Mouse (Mus musculus): Measurements from ENCODE around the gene Tmem104. TPM values are rescaled to one million over a fixed set of nuclear protein-coding genes. Genes with fewer than 3 reads are reported as not detected.

Tmem104 gene
- total RNA-seq, 2 experiments from 2014 or later = 19.9 to 23.2 TPM

DNA sequence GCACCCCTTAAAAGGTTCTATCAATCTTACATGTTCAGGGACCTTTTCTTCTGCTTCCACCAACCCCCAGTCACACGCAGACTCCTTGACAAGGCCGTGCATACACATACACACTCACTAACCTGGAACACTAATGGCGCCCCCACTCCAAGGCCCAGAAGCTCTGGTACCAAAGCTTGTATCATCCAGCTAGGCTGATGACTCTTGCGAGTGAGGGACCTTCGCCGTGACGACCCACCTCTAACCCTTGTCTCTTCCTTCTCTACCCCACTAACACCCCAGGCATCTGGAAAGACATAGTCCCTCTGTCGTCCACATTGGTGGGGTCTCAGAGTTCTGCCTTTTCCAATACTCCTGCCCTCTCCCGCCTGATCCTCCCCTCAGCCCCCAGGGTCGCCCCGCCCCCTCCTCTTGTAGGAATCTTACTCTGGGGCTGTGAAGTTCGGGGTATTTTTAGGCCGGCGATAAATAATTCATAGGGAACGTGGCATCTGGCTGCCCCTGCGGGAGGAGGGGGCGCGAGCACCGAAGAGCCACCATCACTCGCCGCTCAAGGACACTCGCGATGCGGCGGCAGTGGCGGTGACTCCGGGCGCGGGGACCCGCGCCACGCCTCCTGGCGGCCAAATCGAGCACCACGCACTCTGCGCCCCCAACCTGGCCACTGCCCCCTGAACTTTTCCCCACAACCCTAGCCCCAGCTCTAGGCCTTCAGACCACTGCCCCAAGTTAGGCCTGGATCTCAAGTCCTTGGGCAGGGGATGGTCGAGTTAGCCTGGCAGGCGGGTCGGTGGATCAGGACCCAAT lies 77.8 kb downstream of the Tmem104 start:
- peak; percentile 32 to 55 for DNase-seq

DNA sequence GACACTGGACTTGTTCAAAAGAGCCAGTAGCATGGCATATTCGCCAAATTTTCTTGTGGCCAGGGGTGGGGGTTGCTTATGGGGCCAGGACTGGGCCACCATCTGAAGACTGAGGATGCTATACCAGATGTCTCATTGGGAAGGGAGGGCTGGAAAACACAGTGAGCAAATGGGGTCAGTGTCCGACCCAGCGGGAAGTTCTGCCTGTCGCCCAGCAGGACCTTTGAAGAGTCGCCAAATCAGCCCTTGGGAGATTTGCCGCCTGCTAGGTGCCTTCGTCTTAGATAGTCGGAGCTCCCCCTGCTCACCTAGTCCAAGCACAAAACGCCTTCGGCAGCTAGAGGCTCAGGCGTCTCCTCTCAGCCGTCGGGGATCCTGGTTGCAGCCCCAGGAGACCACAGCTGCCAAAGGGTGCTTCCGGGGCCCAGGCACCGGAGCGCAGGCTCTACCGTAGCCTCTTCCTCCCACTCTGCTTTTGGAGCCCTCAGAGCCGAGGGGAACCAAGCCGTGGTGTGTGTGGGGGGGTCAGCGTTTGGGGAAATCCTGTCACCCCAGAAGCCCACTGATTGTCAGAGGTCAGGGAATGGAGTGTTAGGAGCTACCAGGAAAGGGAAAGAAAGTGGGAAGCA lies 78.6 kb downstream of the Tmem104 start:
- DNase-seq = peak in 1 of 2 experiments; percentile 27

DNA sequence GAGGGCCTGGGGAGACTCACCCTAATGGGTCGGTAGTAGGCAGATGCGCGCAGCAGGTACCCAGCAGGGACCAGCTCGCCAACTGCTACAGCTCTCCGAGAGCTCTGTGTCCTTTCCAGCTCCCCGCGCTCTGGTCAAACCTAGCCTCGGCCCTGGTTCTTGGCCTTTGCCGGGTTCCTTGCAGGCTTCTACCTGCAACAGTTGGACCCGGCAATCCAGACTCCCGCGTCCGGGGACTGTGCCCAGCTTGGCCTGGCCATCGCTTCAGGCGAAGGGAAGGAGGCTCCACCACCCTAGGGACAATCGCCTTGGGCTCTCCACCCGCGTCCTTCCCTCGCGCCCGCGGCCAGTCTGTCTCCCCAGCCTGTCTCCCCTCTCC lies 79.1 kb downstream of the Tmem104 start:
- peak; percentile 50 to 61 for DNase-seq

DNA sequence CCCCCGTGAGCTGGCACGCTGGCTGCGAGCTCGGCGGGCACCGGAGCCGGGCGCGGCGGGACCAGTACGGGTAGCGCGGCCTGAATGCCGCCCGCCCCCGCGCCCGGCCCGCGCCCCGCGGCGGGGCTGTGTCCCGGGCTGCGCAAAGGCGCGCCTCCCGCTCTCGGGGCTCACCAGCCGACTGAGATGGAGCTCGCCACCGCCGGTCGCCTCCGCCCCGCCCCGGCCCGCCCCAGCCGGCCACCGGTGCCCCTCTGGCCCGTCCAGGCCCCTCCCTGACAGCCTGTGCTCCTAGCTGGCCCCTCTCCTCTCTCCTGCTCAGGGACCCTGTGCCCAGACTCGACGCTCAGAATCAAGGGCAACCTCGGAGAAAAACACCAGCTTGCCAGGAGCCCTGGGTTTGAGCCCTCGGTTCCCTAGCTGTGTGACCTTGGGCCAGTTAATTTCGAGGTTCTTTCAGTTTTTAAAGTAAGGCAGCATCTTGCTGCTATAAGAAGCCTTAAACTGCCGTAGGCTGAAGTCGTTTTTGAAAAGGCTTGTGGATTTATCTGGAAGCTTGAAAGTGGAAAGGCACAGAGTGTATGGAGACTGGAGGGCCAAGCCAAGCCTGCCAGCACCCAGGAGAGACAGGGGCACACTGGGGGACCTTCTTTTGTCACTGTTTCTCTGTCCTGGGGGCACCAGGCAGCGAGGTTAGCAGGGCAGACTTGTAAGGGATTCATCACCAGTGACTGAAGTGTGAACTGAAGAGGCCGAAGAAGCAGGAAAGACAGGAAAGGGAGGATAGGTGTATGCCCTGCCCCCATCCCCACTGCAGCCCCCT lies 80.0 kb downstream of the Tmem104 start, which contains the start of gene Grin2c:
Gene Grin2c, minus strand, starts transcription at position 183 of the 823 bp plus-strand sequence.
- DNase-seq = peak; percentile 66 to 68

DNA sequence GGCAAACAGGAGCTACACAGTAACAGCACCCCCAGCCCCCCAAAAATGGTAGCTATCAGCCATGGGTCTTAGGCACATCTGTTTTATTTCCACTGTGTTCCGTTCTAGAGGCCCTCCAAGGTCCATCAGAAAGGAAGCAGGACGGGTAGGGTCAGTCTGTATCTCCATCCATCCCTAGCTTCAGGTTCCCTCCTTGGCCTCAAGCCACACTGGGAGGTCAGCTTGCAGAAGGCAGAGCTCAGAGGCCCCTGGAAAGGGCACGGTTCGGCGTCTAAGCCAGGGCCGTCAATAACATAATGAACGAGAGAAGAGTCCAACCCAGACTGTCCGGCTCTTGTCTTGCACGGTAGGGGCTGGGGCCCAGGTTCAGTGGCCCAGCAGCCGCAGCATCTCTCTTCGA lies 80.7 kb downstream of the Tmem104 start:
- DNase-seq = peak in 1 of 2 experiments; percentile 29

DNA sequence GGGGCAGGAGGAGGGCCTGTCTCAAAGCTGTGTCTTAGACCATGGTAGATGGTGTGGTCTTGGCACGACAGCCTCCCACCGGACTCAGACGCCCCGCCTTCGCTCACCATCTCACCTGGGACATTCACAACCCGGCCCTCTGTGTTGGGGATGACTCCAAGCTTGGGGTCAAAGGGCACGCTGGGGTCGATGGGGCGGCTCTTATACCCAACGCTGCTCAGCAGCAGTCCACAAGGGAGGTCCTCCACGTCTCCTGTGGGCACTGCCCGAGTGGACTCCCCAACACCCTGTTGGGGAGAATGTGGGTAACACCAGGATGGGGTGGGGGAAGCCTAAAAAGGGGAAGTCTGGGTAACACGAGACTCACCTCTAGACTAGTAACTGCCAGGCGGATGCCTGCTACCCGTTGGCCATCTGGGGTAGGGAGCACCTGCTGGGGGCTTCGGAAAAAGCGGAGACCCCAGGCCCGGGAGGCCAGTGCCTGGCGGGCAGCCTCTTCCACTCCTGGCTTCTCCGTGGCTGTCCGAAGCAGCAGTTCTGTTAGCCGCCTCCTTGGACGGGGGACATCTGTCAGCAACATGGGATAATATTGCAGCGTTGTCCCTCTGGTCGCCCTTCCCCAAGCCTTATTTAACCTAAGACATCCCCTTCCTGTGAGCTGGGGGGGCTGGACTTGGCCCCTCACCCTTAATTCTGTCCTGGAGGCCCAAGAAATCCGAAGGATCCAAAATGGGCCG lies 82.2 kb downstream of the Tmem104 start:
- DNase-seq = no peak

DNA sequence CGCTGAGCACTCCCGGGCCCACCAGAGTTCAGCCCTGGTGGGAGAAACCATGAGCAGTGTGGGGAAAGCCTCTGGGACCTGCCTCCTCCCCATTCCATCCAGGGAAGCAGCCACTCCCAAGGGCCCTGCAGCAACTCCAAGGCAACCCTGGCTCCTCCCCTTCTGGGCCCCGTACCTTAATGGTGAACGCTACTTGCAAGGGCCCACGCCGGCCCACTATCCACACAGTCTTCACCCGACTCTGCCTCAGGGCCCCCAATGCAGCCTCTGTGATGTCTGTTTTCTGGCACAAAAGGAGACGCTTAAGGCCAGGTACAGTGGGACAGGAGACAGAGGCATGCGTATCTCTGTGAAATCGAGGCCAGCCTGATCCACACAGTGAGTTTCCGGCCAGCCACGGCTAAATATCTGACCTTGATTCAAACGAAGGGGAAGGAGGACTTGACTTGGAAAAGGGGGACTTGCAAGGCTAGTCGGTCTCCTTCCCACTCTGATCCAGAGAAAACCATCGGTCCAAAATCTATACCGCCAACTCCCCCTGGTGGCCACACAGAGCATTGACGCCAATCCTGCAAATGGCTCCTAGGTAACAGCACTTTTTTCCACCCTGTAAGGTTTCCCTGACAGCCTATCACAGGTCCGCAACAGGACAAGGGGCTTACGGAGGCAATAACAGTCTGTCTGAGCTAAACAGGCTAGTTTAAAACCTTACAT lies 83.0 kb downstream of the Tmem104 start:
- DNase-seq = peak; percentile 79 to 84

DNA sequence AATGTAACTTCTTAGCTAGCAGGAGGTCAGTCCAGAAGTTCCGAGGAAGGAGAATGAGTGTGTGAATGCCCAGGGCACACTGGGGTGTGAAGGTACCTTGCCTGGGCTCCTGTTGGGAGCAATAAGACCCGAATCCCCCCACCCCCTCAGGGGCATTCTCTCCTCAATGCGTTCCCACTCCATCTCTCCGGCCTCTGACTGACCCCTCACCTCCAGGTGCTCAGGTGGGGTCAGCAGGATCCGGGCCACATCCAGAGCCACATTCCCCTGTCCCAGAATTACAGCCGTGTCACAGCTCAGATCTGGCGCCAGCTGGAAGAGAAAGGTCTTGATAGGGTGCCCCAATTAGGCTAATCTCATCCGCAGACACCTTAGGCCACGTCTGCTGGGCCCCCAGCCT lies 83.8 kb downstream of the Tmem104 start:
- DNase-seq = no peak

DNA sequence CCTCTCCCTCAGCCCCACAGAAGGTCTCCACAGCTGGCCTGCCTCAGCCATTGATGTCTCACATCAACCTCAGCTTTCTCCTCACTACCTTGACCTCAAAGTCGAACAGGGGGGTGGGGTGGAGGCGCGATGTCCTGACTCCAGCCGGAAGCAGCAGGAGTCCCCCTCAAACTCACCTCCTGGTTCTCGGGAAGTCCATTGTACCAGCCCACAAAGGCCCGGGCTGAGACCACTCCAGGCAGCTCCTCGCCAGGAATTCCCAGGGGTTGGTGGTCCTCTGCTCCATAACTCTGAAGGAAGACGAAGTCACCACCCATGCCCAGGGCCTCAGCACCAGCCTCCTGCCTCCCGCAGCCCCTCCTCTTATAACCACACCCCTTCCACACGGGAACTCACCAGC lies 84.2 kb downstream of the Tmem104 start:
- no peak for DNase-seq

DNA sequence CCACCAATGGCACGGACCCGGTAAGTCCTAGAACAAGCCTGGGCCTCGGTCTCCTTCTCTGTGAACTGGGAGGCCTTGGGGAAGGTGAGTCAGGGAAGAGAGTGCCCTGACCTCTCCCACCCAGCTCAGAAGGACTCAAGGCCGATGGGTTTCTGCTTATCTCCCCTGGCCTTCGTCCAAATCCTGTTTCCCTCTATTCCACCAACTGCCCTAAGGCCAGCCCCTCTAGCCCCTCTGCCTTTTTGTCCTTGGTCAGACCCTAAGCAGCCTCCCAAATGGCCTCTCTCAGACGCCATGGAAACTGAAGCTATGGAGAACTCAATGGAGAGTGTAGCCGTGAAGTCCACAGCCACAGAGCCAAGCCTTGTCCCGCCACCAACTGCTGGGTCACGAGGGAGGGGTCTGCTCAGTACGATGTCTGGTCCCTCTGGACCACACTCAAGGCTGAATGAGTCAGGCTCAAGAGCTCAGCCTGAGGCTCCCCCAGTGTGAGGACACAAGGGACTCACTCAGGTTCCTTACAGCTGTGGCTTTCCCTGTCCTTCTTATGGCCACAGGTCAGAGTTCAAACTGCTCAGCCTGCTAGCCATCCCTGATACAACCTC lies 85.7 kb downstream of the Tmem104 start:
- DNase-seq = peak; percentile 85 to 86

DNA sequence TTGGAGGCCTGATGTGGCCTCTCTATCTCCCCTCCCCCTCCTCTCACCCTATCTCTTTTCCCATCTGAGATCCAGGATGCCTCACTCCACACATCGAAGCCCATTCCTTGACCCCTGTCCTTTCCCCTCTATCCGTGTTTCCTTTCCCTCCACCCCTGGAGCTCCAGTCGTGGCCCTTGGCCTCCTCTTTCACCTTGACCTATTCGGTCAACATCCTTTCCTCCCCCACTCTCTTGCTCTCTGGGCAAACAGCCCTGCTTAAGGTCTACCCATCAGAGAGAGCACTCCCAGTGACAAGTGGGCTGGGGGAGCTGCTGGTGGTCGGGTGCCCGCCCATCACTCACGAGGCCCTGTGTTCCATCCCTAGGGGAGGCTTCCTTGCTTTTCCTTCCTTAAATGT lies 86.4 kb downstream of the Tmem104 start:
- peak in 1 of 2 experiments; percentile 51 for DNase-seq

DNA sequence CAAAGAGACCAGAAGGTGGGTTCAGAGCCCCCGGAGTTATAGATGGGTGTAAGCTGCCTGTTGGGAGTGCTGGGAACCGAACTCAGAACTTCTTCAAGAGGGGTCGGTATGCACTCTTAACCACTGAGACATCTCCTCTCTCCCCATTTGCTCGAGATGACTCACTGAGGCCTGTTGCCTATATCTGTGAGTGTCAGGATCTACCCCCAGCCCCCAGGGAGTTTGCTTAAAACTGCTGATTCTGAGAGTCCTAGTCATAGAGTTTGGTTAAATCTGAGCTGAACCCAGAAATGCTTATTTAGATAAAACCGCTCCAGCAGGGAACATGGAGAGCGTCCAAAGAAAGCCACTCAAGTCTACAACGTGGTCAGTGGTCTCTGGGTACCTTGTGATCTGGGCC lies 86.9 kb downstream of the Tmem104 start:
- no peak for DNase-seq

DNA sequence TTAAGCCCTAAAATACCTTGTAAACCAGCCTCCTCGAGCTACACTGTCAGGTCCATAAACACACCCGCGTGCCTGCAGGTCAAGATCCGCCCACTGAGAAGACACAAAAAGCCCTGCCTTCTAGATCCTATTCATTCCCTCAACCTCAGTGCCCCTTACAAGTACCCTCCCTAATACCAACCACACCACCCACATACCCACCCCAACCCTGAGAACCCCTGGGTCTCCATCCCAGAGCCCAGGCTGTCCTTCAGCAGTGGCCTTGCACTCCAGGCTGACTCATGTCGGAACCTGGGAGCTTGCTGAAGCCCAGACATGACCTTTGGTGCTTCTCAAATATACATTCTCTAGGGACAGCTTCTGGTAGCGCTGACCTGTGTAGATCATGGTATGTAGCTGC lies 87.5 kb downstream of the Tmem104 start:
- peak; percentile 62 to 71 for DNase-seq

DNA sequence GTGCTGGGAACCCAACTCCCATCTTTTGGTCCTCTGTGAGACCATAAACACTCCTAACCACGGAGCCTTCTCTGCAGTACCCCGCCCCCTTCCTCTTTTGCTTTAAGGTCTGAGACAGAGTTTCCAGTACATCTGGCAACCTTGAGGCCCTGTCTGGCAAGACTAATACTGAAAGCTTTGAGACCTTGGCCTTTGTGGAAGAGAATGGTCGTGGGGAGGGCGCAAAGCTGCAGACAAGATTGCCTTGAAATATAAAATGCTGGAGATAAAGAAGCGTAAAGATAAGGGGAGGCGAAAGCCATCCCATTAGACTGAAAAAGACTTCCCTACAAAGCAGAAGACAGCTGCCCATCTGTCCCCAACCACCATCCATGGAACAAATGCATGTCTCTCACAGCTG lies 88.2 kb downstream of the Tmem104 start:
- peak; percentile 77 for DNase-seq

DNA sequence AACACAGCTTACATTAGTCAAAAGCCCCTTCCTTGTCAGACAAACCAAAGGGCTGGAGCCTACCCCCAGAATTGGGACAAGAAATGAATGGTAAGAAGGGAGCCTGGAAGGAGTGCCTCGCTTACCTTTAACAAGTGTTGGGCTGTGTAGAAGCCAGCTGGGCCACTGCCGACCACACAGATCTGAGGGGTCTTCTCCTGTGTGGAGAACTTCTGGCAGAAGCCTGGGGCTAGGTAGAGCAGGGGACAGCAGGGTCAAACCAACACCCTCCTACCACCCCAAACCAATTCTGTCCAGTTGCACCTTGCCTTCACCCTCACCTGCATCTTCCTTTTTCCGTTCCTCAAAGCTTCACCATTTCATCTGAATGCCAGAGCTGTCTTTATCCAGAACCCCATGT lies 88.7 kb downstream of the Tmem104 start:
- no peak for DNase-seq

DNA sequence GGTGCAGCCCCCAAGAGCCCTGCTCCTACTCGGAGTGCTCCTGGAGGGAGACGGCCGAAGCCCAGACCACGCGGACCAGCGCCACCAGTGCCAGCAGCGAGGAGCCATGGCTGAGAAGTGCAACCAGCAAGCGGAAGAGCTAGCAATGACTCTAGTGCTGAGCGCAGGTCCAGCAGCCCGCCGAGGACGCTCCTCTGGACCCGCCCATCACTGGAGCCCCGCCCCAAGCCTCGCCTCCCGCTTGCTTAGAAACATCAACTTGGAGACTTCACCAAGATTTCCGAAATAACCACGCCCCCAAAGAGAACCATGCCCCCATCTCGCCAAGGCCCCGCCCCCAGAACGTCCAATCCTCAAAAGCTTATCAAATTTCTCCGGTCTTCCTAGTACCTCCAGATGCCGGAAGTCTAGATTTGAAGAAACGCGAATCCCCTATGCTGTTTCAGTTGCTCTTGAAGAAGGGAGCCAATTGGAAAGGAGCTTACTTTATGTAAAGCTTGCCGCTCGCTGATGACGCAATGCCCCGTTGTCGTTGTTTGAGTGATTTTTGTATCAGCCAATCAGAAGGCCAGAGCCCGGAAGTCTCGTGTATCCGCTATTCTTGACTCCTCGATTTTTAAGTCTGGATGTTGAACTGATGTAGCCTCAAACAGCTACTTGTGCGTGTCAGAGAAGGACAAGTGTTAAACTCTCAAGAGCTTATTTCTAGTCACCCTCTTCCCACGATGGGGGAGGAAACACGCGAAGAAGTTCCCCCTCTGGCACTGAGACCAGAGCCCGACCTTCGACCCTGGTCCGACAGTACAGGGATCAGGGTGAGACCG lies 89.7 kb downstream of the Tmem104 start, which contains the start of gene Fdxr:
Gene Fdxr, minus strand, starts transcription at position 271 of the 824 bp plus-strand sequence.
- DNase-seq = peak; percentile 98 to 99

DNA sequence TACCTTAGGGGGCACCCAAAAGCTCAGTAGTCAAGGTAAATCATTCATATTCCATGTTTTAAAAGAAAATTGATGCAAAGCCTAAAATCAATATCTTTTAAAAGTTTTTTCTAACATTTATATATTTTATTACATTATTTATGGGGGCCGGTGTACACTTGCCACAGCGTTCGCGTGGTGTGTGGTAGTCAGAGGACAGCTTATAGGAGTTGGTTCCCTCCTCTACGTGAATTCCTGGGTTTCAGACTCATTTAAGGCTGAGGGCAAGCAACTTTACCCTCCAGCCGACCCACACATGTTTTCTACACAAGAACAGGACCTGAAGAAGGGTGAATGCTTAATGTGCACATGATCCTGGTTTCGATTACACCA lies 90.3 kb downstream of the Tmem104 start:
- no peak for DNase-seq

DNA sequence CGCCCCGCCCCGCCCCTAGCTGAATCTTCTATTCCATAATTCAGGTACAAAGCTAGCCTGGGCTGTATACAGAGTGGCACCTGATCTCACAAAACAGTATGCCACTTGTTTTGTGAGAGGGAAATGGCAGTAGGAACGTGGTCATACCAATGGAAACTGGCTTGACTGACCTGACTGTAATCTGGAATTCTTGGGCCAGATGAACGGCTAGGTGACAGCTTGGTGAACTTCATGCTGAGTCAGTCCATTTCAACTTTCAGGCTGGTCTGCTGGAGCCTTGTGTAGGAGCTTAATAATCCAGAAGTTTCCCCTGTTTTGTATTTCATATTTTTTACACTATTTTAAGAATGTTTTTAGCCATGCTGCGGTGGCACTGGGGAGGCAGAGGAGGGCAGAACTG lies 90.9 kb downstream of the Tmem104 start:
- DNase-seq = no peak

DNA sequence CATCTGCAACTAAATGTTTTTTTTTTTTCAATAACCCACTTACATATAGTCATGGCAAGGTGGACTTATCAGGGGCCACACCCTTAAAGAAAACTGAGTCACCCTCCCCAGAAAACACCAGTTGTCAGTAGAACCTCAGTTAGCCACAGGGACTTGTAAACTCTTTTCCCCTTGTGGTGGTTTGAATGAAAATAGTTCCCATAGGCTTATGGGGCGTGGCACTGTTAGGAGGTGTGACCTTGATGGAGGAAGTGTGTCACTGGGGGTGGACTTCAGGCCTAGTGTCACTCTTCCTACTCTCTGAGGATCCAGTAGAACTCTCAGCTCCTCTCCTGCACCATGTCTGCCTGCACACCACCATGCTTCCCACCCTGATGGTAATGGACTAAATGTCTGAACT lies 92.4 kb downstream of the Tmem104 start:
- no peak for DNase-seq

DNA sequence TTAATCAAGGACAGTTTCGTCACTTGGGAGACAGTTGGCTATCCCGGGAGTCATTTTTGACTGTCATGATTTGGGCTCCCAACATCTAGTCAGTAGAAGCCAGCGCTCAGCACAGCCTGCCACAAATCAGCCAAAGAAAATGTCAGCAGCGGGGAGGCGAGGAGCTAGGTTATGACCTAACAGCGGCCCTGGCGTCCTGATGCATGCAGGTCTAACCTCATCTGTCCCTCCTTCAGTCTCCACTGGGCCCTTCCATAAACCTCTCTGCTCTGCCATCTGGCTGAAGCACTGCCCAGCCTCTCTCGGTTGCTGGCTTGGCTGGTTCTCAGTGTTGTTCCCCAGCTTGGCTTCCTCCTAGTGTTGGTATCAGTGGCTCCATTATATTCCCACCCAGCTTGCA lies 95.0 kb downstream of the Tmem104 start:
- peak; percentile 76 to 82 for DNase-seq

Measured in adrenal gland, postnatal 36 days (tissue).